Mouse (Mus musculus) thymus, adult 2 months (tissue): Measurements from ENCODE around the gene Olfr1373. TPM values are rescaled to one million over a fixed set of nuclear protein-coding genes. Genes with fewer than 3 reads are reported as not detected.
A peak's percentile ranks its signal among the peaks of the same experiment; 100 is the strongest.

Source experiments
- DNase-seq: peaks from one replicate; pipeline ENCODE4 v3.0.0; 2021
- H3K27ac ChIP-seq: fragments of 200-500 bp; 2 replicates; pipeline ENCODE4 v1.5.1; 2012; ENCODE audit warnings: low read length, control low read depth; ENCODE audit not compliant: control insufficient read depth, insufficient read depth
- H3K27me3 ChIP-seq: fragments of 200-500 bp; 2 replicates; pipeline ENCODE4 v1.6.1; 2012; ENCODE audit warnings: mild to moderate bottlenecking, low read length, moderate library complexity, mixed read lengths; ENCODE audit not compliant: control insufficient read depth, insufficient read depth
- H3K36me3 ChIP-seq: fragments of 200-500 bp; 2 replicates; pipeline ENCODE4 v1.6.1; 2012; ENCODE audit warnings: mild to moderate bottlenecking, low read length, moderate library complexity; ENCODE audit not compliant: control insufficient read depth, insufficient read depth
- H3K4me1 ChIP-seq: fragments of 200-500 bp; replicated peaks from 2 replicates; pipeline ENCODE4 v1.6.1; 2012; ENCODE audit warnings: low read length; ENCODE audit not compliant: control insufficient read depth, insufficient read depth
- H3K4me3 ChIP-seq: fragments of 200-500 bp; 2 replicates; pipeline ENCODE4 v1.5.1; 2012; ENCODE audit warnings: mild to moderate bottlenecking, low read length, control low read depth, moderate library complexity; ENCODE audit not compliant: control insufficient read depth, insufficient read depth
- CTCF ChIP-seq: fragments of 200-500 bp; IDR thresholded peaks from 2 replicates; pipeline ENCODE4 v1.5.1; 2012; ENCODE audit warnings: mild to moderate bottlenecking, control low read depth, low read length, moderate library complexity, borderline replicate concordance; ENCODE audit not compliant: control insufficient read depth, poor library complexity, insufficient read depth; ENCODE audit errors: extremely low read depth
- POLR2A ChIP-seq: fragments of 200-500 bp; IDR thresholded peaks from 2 replicates; pipeline ENCODE4 v1.6.1; 2012; ENCODE audit warnings: mild to moderate bottlenecking, low read length, control low read depth, moderate library complexity; ENCODE audit not compliant: control insufficient read depth, poor library complexity, insufficient read depth; ENCODE audit errors: extremely low read depth
- WGBS: fragments of 180-500 bp; shearing (Covaris S2); methylation state at CpG from one replicate; pipeline ENCODE4 v1.1.7; 2018; 5-methylcytosine and 5-hydroxymethylcytosine counted together
- polyA plus RNA-seq: library from polyadenylated mRNA; depleted of rRNA; stranded (reverse); fragments of >200 nt; gene quantifications from 2 replicates; pipeline ENCODE4 v1.2.3, GENCODE M21; 2012; rRNA removed

Olfr1373 gene
- polyA plus RNA-seq, 1 experiment, result not detected

DNA sequence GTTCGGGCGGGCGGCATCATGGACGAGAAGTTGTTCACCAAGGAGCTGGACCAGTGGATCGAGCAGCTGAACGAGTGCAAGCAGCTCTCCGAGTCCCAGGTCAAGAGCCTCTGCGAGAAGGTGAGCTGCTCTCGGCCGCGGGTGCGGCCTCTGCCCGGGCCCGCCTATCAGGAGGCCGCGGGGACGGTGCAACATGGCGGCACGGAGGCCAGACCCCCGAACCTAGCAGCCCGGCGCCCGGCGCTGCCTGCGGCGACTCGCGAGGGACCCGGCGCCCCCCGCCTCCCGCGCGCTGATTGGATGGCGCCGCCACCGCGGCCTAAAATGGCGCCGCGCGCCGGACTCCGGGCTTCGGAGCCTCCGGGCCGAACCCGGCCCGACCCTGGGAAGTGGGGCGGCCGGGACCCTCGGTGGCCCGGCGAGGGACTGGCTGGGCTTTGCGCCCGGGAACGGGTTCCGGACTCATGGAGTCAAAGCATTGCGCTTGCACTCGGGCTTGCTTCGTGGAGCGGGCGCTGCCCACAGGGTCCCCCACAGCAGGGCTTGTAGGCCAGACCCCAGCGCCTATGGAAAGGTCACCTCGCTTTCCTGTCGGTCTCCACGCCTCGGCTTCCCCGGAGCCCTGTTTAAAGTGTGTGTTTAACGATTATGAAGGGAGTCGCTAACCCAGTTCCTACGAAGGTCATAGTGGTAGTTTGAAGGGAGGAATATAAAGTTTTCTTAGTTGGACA is 46.1 kb downstream of the Olfr1373 start:
- no peaks in the 10 kb centered on the region for H3K27me3 ChIP-seq
- H3K4me1 ChIP-seq, result peaks cover 11% of the 10 kb centered on the region
- H3K4me3 ChIP-seq, result peak overlapping the region; percentile 74
- under 1% methylated on average over 72 of the region's 72 CpGs for WGBS
- H3K27ac ChIP-seq, result peak overlapping the region; percentile 63
- H3K36me3 ChIP-seq, result no peaks in the 10 kb centered on the region
- peak; percentile 69 for DNase-seq
- TF ChIP-seq CTCF (0 out of 2 replicates have a peak, but pooled peaks have one; percentile 19), POLR2A (0 out of 2 replicates have a peak, but pooled peaks have one; percentile 17)

DNA sequence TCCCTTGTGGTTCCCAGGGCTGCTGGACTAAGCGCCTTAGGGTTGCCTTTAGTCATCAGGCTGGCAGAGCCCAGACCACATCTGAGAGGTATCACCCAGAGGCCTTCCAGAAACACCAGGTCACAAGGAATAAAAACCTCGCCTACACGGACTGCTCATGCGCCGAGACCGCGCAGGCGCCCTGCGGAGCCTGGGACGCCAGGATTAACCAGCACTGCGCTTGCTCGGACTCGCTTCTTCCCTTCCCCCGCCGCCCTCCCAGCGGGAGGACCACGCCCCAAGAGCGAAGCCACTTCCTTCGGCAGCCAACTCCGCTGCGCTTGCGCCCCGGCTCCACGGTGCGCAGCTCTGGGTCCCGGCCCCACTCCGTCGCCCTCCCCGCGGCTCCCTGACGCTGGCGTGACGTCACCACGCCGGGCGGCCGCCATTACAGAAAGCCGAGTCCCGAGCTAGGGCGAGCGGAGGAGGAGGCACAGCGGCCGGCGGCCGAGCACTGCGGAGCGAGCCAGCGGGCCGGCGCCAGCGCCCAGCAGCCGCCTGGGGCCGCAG is 46.9 kb downstream of the Olfr1373 start, which contains the start of gene Ppp2ca:
Gene Ppp2ca, plus strand, starts transcription at position 284 of the 549 bp plus-strand sequence.
- peak within 1 kb of the TSS; percentile 63 for H3K27ac ChIP-seq
- WGBS, result 0% methylated on average over 53 of the region's 53 CpGs
- H3K36me3 ChIP-seq, result no peaks in the 10 kb centered on the region
- peaks cover 10% of the 10 kb centered on the region for H3K4me1 ChIP-seq
- TF ChIP-seq POLR2A, result peak; percentile 74
- TF ChIP-seq CTCF, result peak; percentile 61; the same call in 1 of the 2 replicates
- no peaks in the 10 kb centered on the region for H3K27me3 ChIP-seq
- peak within 1 kb of the TSS; percentile 74 for H3K4me3 ChIP-seq
- DNase-seq, result peak; percentile 98

DNA sequence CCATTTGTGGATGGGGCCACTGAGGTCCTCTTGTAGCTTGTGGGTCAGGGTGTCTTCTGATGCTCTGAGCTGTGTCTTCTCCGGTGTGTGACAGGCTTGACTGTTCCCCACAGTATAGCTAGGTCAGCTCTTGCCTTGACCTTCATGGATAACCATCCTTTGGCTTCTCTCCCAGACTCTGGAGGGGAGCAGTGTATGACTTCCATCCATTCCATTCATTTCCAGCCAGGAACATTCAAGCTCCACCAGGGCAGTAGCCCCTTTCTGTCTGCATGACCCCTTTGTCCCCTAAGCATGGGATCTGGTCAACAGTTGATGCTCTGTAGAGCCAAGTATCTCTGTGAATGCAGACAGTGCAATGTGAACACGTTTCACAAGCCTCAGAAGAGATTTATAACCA is 47.7 kb downstream of the Olfr1373 start:
- no peak overlapping the region for H3K4me3 ChIP-seq
- DNase-seq, result no peak
- H3K4me1 ChIP-seq, result peaks cover 10% of the 10 kb centered on the region
- no peak overlapping the region for H3K27ac ChIP-seq
- TF ChIP-seq POLR2A, result no peak
- no peak for TF ChIP-seq CTCF
- H3K36me3 ChIP-seq, result no peaks in the 10 kb centered on the region
- 83% methylated on average over 2 of the region's 2 CpGs for whole genome bisulfite sequencing
- H3K27me3 ChIP-seq, result no peaks in the 10 kb centered on the region

DNA sequence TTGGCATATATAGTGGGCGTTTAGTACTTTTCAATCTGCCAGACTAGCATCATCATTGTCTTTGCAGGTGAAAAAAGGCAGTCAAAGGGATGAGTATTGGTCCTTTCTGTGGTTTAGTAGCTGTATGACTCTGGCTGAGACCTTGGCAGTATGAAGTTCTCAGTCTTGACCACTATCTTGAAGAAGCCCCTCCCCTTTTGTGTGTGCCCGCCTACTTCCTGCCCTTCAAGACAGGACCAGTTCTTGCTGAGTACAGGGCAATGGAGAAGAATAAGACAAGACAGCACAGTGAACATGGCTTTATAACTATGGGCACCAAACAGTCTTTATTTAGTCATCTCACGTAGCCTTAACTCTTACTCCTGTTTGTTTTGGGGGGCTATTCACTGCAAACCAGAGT is 48.3 kb downstream of the Olfr1373 start:
- no peak overlapping the region for H3K4me3 ChIP-seq
- WGBS, result 77% methylated on average over 3 of the region's 3 CpGs
- no peaks in the 10 kb centered on the region for H3K27me3 ChIP-seq
- no peak for DNase-seq
- H3K4me1 ChIP-seq, result peaks cover 10% of the 10 kb centered on the region
- H3K27ac ChIP-seq, result no peak overlapping the region
- no peak for TF ChIP-seq POLR2A
- TF ChIP-seq CTCF, result no peak
- no peaks in the 10 kb centered on the region for H3K36me3 ChIP-seq

Other genes starting within 250 kb of the Olfr1373 start
- 89.3 and 92.4 TPM in 2 replicates for gene Cdkn2aipnl, start 177.9 kb downstream of the Olfr1373 start, polyA plus RNA-seq
- gene Ube2b, start 144.8 kb downstream of the Olfr1373 start, polyA plus RNA-seq, result 63.9 and 72.5 TPM in 2 replicates
- 3.1 and 3.4 TPM in 2 replicates for gene Cdkl3, start 141.3 kb downstream of the Olfr1373 start, polyA plus RNA-seq
- gene Ppp2ca, start 46.8 kb downstream of the Olfr1373 start, polyA plus RNA-seq, result 51.0 and 54.7 TPM in 2 replicates
- 0.15 TPM in 1 of 2 replicates, not detected in the other for gene Olfr1371, start 68.5 kb upstream of the Olfr1373 start, polyA plus RNA-seq
- gene Skp1a, start 86.5 kb upstream of the Olfr1373 start, polyA plus RNA-seq, result 35.1 and 35.9 TPM in 2 replicates
- gene Tcf7, start 137.5 kb upstream of the Olfr1373 start, polyA plus RNA-seq, result 2,910 and 3,273 TPM in 2 replicates
- gene Vdac1, start 215.3 kb upstream of the Olfr1373 start, polyA plus RNA-seq, result 64.8 and 70.3 TPM in 2 replicates